Mouse (Mus musculus) midbrain, embryonic 12.5 days (tissue): ENCODE measurements around the gene Lgr4. TPM values are rescaled to one million over a fixed set of nuclear protein-coding genes. Genes with fewer than 3 reads are reported as not detected.
"Not testable (repeated sequence)": the region's sequence is repeated elsewhere in the genome, so short reads cannot be mapped to it uniquely, and the experiment has no call there.

ENCODE experiments used
- ATAC-seq: fragments of 200-750 bp; cut with Nextera tagmentation; 2 replicates; pipeline ENCODE4 v1.8.0; 2017; ENCODE audit warnings: low read depth, moderate TSS enrichment, moderate library complexity; ENCODE audit not compliant: low FRiP score
- H3K27ac ChIP-seq: fragments of 300-500 bp; sonication (generic); replicated peaks from 2 replicates; pipeline ENCODE4 v1.5.1; 2016; ENCODE audit warnings: mild to moderate bottlenecking
- H3K27me3 ChIP-seq: fragments of 300-500 bp; sonication (generic); 2 replicates; pipeline ENCODE4 v1.6.1; 2016; ENCODE audit warnings: mild to moderate bottlenecking
- H3K36me3 ChIP-seq: fragments of 300-500 bp; sonication (generic); 2 replicates; pipeline ENCODE4 v1.6.1; 2016
- H3K4me1 ChIP-seq: fragments of 300-500 bp; sonication (generic); 2 replicates; pipeline ENCODE4 v1.6.1; 2016
- H3K4me2 ChIP-seq: fragments of 300-500 bp; sonication (generic); replicated peaks from 2 replicates; pipeline ENCODE4 v1.6.1; 2016; ENCODE audit warnings: mild to moderate bottlenecking, moderate library complexity
- H3K4me3 ChIP-seq: fragments of 300-500 bp; sonication (generic); 2 replicates; pipeline ENCODE4 v1.5.1; 2016; ENCODE audit warnings: mild to moderate bottlenecking
- H3K9ac ChIP-seq: fragments of 300-500 bp; sonication (generic); replicated peaks from 2 replicates; pipeline ENCODE4 v1.6.1; 2016; ENCODE audit warnings: mild to moderate bottlenecking, moderate library complexity
- H3K9me3 ChIP-seq: fragments of 300-500 bp; sonication (generic); 2 replicates; pipeline ENCODE4 v1.6.1; 2016; ENCODE audit warnings: mild to moderate bottlenecking
- WGBS: fragments of 180-500 bp; shearing (Covaris S2); methylation state at CpG from one replicate; pipeline ENCODE4 v1.1.7; 2016; 5-methylcytosine and 5-hydroxymethylcytosine counted together
- polyA plus RNA-seq: library from polyadenylated mRNA; unstranded; fragments of >200 nt; fragmentation: Nextera tagmentation; extraction: Ambion mirVana; gene quantifications from 2 replicates; pipeline ENCODE4 v1.2.1, GENCODE M21; 2016

Lgr4 gene
- 15.0 and 16.8 TPM in 2 replicates for polyA plus RNA-seq

- Histone ChIP-seq H3K9ac (peak within 1 kb of the TSS; percentile 96), H3K27ac (peak within 1 kb of the TSS; percentile 98), H3K4me3 (peak within 1 kb of the TSS; percentile 91), H3K4me2 (peak within 1 kb of the TSS; percentile 85), H3K36me3 (no peaks in the 10 kb centered on the region), H3K27me3 (no peaks in the 10 kb centered on the region), H3K9me3 (no peaks in the 10 kb centered on the region), H3K4me1 (peaks cover 28% of the 10 kb centered on the region)
- WGBS, result 0% methylated on average over 83 of the region's 111 CpGs
- peak; percentile 99 for ATAC-seq
These were observed at the start of gene Lgr4 for GRCm38 (mm10) chr2:109917496-109918413. Gene Lgr4, plus strand, starts transcription at chr2:109917647.

DNA sequence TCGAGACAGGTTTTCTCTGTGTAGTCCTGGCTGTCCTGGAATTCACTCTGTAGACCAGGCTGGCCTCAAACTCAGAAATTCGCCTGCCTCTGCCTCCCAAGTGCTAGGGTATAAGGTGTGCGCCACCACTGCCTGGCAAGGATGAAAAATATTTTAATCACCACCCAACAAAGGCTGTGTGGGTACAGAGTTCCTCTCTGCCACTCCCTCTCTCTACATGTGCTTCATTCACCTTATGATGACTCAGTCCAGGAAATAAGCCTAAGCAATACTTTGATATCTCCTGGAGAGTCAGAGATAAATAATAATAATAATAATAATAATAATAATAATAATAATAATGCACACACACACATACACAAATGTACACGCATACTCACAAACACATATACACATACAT is 38.0 kb upstream of the Lgr4 start:
- 74% methylated on average over 4 of the region's 4 CpGs for WGBS
- H3K4me1 ChIP-seq, H3K9me3 ChIP-seq, H3K36me3 ChIP-seq, H3K27ac ChIP-seq, H3K27me3 ChIP-seq, H3K4me2 ChIP-seq, H3K9ac ChIP-seq, H3K4me3 ChIP-seq, ATAC-seq: not testable (repeated sequence)

DNA sequence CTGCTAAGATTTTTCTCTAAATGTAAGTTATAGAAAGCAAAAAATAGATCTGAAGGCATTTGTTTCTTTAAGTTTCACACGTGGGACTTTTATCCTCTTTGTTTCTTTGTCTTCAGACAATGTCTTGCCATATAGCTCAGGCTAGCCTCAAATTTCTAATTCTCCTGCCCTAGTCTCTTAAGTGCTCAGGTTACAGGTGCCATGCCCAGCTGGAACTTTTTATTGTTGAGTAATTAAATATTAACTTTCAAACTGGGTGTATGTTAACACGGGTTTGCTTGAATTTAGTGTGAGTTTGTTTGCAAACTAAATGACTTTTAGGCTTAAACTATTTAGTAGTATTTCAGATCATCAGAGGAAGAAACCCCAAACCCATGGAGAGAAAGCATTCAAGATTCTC is 36.3 kb upstream of the Lgr4 start:
- Histone ChIP-seq H3K9ac (no peak overlapping the region), H3K4me2 (no peak overlapping the region), H3K27me3 (no peaks in the 10 kb centered on the region), H3K27ac (no peak overlapping the region), H3K9me3 (no peaks in the 10 kb centered on the region), H3K4me3 (no peak overlapping the region), H3K4me1 (no peaks in the 10 kb centered on the region), H3K36me3 (no peaks in the 10 kb centered on the region)
- no peak for ATAC-seq
- 62% methylated on average over 2 of the region's 2 CpGs for WGBS

- Histone ChIP-seq H3K4me2 (no peak overlapping the region), H3K27ac (no peak overlapping the region), H3K36me3 (no peaks in the 10 kb centered on the region), H3K9ac (no peak overlapping the region), H3K27me3 (no peaks in the 10 kb centered on the region), H3K4me1 (no peaks in the 10 kb centered on the region), H3K4me3 (no peak overlapping the region), H3K9me3 (no peaks in the 10 kb centered on the region)
- ATAC-seq, result no peak
- 55% methylated on average over 1 of the region's 1 CpGs for WGBS
These were observed 35.8 kb upstream of the Lgr4 start for GRCm38 (mm10) chr2:109881625-109882024.

GRCm38 (mm10) chr2:109884106-109884505 is 33.3 kb upstream of the Lgr4 start:
- no peak overlapping the region for H3K27ac ChIP-seq
- WGBS, result 76% methylated on average over 4 of the region's 4 CpGs
- ATAC-seq, result no peak

DNA sequence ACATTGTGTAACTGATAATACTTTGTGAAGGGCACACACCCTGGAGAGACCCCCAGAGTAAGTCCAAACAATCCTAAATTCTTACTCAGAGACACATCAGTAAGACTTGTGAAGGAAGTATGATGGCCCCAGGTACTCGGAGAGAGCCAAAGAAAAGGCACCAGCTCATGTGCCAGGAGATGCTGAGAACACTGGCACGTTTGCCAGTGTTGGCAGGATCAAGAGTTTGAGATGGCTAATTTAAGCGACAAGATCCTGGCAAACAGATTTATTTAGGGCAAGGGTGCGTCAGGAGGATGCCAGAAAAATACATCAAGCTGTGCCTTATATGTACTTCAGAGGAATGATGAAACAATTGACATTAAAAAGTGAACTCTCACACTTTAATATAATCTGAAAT is 32.9 kb upstream of the Lgr4 start:
- H3K4me2 ChIP-seq, result no peak overlapping the region

More at GRCm38 (mm10) chr2:109884106-109884505, 33.3 kb upstream of the Lgr4 start:
- Histone ChIP-seq H3K4me2 (no peak overlapping the region), H3K4me1 (no peaks in the 10 kb centered on the region), H3K4me3 (no peak overlapping the region), H3K27me3 (no peaks in the 10 kb centered on the region), H3K9me3 (no peaks in the 10 kb centered on the region), H3K36me3 (no peaks in the 10 kb centered on the region), H3K9ac (no peak overlapping the region)

GRCm38 (mm10) chr2:109890068-109890467 is 27.4 kb upstream of the Lgr4 start:
- WGBS, result 39% methylated on average over 4 of the region's 4 CpGs
- H3K27me3 ChIP-seq, result no peaks in the 10 kb centered on the region
- H3K9me3 ChIP-seq, result no peaks in the 10 kb centered on the region
- peaks cover 10% of the 10 kb centered on the region for H3K36me3 ChIP-seq
- peak overlapping the region; percentile 84 for H3K27ac ChIP-seq
- peaks cover 16% of the 10 kb centered on the region for H3K4me1 ChIP-seq
- peak overlapping the region; percentile 82; the same call in 1 of the 2 replicates for H3K9ac ChIP-seq
- no peak for ATAC-seq
- peak overlapping the region; percentile 91 for H3K4me3 ChIP-seq
- peak overlapping the region; percentile 73 for H3K4me2 ChIP-seq

More for the DNA sequence above, 32.9 kb upstream of the Lgr4 start:
- WGBS, result 70% methylated on average over 4 of the region's 4 CpGs
- Histone ChIP-seq H3K27ac (no peak overlapping the region), H3K4me3 (no peak overlapping the region), H3K9ac (no peak overlapping the region), H3K27me3 (no peaks in the 10 kb centered on the region), H3K36me3 (no peaks in the 10 kb centered on the region), H3K9me3 (no peaks in the 10 kb centered on the region), H3K4me1 (no peaks in the 10 kb centered on the region)
- no peak for ATAC-seq

DNA sequence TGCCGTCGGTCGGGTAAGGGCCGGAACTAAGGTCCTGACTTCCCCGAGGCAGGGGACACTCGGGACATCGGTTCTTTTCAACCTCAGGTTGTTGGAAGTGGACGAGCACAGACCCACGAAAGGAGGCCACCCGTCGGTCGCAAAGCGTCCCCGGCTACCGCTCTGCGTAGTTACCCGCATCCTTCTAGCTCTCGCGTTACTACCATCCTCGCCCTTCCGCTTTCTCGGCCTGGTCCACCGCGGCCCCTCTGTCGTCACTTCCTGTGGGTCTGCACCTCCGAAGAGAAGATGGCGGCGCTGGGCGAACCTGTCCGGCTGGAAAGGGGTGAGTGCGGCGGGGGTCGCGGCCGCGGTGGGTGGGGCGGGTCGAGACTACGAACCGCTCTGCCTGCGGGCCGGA is 26.9 kb upstream of the Lgr4 start, which contains the start of gene Lin7c:
Gene Lin7c, plus strand, starts transcription at position 257 of the 400 bp plus-strand sequence.
- Histone ChIP-seq H3K4me2 (peak within 1 kb of the TSS; percentile 73), H3K9me3 (no peaks in the 10 kb centered on the region), H3K9ac (peak within 1 kb of the TSS; percentile 82), H3K4me1 (peaks cover 16% of the 10 kb centered on the region), H3K4me3 (peak within 1 kb of the TSS; percentile 91), H3K27ac (peak within 1 kb of the TSS; percentile 84), H3K27me3 (no peaks in the 10 kb centered on the region), H3K36me3 (peaks cover 15% of the 10 kb centered on the region)
- WGBS, result under 1% methylated on average over 42 of the region's 42 CpGs
- ATAC-seq, result peak; percentile 100

DNA sequence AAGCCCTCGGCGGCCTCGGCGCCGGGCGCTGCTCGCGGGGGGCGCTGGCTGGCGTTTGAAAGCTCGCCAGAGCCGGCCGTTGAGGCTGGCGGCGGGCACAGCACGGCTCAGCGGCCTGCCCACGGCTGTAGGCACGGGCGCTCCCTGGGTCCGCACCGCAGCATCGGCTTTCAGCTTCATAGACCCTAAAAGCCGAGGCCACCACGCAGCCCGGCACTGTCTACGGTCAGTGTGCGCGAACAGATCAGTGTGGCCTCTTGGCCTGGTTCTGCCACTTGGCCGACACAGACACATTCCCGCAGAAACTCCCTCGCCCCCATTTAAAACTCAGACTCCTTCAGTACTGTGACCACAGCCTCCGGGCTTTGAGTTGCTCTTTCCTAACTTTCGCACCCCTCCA is 26.4 kb upstream of the Lgr4 start:
- ATAC-seq, result peak; percentile 88
- H3K9me3 ChIP-seq, result no peaks in the 10 kb centered on the region
- peak overlapping the region; percentile 82 for H3K9ac ChIP-seq
- peak overlapping the region; percentile 91 for H3K4me3 ChIP-seq
- peaks cover 19% of the 10 kb centered on the region for H3K36me3 ChIP-seq
- H3K27me3 ChIP-seq, result no peaks in the 10 kb centered on the region
- H3K27ac ChIP-seq, result peak overlapping the region; percentile 84
- peaks cover 16% of the 10 kb centered on the region for H3K4me1 ChIP-seq
- H3K4me2 ChIP-seq, result peak overlapping the region; percentile 73
- WGBS, result under 1% methylated on average over 34 of the region's 34 CpGs

DNA sequence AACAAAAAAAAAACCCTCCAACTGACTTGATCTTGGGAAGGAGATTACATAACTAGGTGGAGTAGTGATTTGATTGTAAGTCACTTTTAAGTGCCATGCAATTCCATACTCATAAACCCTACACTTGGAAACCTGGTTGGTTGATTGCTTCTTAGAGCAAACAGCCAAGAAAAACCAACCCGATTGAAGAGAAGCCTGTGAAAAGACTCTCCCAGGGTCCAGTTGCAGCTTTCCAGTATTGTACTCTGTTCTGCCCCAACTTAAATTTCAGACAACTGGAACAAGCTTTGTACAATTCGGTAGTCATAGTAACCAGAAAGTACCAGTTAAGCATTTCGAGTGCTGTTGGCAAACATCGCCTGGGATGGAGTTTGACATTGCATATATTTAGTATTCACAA is 26.0 kb upstream of the Lgr4 start:
- H3K27ac ChIP-seq, result peak overlapping the region; percentile 84
- H3K4me1 ChIP-seq, result peaks cover 16% of the 10 kb centered on the region
- H3K36me3 ChIP-seq, result peaks cover 24% of the 10 kb centered on the region
- H3K9ac ChIP-seq, result peak overlapping the region; percentile 82
- no peak for ATAC-seq
- H3K4me3 ChIP-seq, result peak overlapping the region; percentile 91
- WGBS, result 12% methylated on average over 4 of the region's 4 CpGs
- H3K9me3 ChIP-seq, result no peaks in the 10 kb centered on the region
- H3K27me3 ChIP-seq, result no peaks in the 10 kb centered on the region
- H3K4me2 ChIP-seq, result peak overlapping the region; percentile 73

DNA sequence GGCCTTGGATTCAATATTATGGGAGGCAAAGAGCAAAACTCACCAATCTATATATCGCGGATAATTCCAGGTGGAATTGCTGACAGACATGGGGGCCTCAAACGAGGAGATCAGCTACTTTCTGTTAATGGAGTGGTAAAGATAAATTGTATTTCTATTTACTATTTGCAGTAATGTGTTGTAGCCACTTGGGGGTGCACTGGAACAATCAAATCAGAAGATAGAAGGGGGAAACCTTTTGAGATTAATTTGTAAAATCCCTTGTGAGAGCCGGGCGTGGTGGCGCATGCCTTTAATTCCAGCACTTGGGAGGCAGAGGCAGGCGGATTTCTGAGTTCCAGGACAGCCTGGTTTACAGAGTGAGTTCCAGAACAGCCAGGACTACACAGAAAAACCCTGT is 21.1 kb upstream of the Lgr4 start:
- 82% methylated on average over 7 of the region's 7 CpGs for WGBS
- H3K36me3 ChIP-seq, result peaks cover 51% of the 10 kb centered on the region

DNA sequence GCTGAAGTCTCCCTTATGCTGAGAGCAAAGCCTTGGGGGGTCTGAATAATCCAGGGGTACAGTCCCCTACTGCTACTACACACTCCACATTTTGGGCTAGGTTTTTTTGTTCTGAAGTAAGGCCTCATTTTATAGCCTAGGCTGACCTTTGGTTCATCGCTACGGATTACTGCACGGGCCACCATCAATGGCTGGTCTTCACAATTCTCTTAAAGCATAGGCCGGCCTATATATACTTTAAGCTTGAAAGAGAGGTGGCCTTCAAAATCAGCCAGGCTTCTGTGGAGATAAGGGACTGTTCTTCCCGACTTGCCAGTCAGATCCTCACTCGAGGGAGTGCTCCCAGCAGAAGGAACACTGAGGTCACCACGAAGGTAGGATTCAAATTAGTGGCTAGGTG is 14.6 kb upstream of the Lgr4 start:
- no peak overlapping the region for H3K9ac ChIP-seq
- no peaks in the 10 kb centered on the region for H3K4me1 ChIP-seq
- no peak overlapping the region for H3K4me2 ChIP-seq
- H3K9me3 ChIP-seq, result no peaks in the 10 kb centered on the region
- 0 out of 2 replicates have a peak, but pooled peaks have one; percentile 5 for ATAC-seq
- WGBS, result 83% methylated on average over 7 of the region's 7 CpGs
- peaks cover 26% of the 10 kb centered on the region for H3K36me3 ChIP-seq
- H3K27ac ChIP-seq, result no peak overlapping the region
- no peaks in the 10 kb centered on the region for H3K27me3 ChIP-seq
- no peak overlapping the region for H3K4me3 ChIP-seq

More for the DNA sequence above, 21.1 kb upstream of the Lgr4 start:
- Histone ChIP-seq H3K4me2 (no peak overlapping the region), H3K4me1 (peaks cover 15% of the 10 kb centered on the region), H3K27ac (no peak overlapping the region), H3K27me3 (no peaks in the 10 kb centered on the region), H3K4me3 (no peak overlapping the region), H3K9ac (no peak overlapping the region), H3K9me3 (no peaks in the 10 kb centered on the region)
- ATAC-seq, result no peak
